In the genomic region with DNA sequence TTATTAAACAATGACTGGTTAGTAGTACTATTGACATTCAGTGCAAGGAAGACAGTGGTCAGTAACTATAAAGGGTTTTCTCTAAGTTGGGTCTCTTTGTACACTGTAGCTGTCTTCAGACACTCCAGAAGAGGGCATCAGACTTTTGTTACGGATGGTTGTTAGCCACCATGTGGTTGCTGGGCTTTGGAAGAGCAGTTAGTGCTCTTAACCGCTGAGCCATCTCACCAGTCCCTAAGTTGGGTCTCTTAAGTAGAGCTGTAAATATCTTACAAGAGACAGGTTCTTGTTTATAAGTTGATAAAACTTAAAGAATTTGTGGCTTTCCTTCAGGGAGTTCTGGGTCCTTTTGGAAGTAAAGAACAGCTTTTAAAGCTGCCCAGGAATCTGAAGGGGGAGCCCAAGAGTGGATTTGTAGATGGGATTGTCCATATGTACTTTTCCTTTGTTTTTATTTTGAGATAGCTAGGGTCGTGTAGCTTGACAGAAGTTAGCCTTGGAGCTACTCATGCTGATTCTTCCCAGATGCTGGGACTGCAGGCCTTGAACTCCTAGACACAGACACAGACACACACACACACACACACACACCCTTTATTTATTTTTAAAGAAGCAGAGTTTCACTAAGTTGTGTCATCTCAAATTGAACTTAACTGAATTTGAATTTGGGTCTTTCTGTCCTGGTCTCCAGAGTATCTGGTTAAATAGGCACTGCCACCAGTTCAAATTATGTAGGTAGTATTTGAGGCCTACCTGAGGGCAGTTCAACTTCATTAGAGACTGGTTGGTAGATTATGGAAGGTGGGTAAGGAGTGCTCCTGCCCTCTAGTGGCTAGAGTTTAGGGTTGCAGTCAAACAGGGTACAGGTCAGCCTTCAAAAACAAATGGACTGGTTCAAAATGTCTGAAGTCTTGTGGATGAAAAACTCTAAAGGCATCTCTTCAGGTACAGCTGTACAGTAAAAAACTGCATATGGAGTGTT, we compare ENCODE assay signal across 8 mouse cellular contexts. TPM values are rescaled to one million over a fixed set of nuclear protein-coding genes. Genes with fewer than 3 reads are reported as not detected.
DNase-seq lines count a peak whose midpoint lies in the region; ATAC-seq and TF ChIP-seq lines count a peak whose summit lies in the region.

No protein-coding gene starts in this region.

- peaks cover 6% of the 10 kb centered on the region for H3K36me3 ChIP-seq in midbrain, embryonic 14.5 days (ENCODE audit: control insufficient read depth, insufficient read depth, low read length)
- no peaks in the 10 kb centered on the region for H3K36me3 ChIP-seq in midbrain, embryonic 15.5 days (replicated peaks)
- peaks cover 34% of the 10 kb centered on the region for H3K36me3 ChIP-seq in limb, embryonic 14.5 days (ENCODE audit: control insufficient read depth, insufficient read depth, low read length)

- no peak for ATAC-seq in midbrain, embryonic 14.5 days (ENCODE audit: low FRiP score, low TSS enrichment)
- ATAC-seq in midbrain, embryonic 15.5 days (replicated peaks): no peak
- ATAC-seq in limb, embryonic 14.5 days (ENCODE audit: low FRiP score, low read depth): no peak

- no peak overlapping the region for H3K27ac ChIP-seq in midbrain, embryonic 14.5 days (replicated peaks; ENCODE audit: low read depth, low read length)
- H3K27ac ChIP-seq in midbrain, embryonic 15.5 days: no peak overlapping the region
- H3K27ac ChIP-seq in embryonic fibroblast, embryonic 13.5 days (ENCODE audit: insufficient read depth, low read length): no peak overlapping the region
- no peak overlapping the region for H3K27ac ChIP-seq in limb, embryonic 14.5 days (replicated peaks; ENCODE audit: low read depth, low read length)

- no peaks in the 10 kb centered on the region for H3K9me3 ChIP-seq in midbrain, embryonic 14.5 days (ENCODE audit: control insufficient read depth, low read length)
- no peaks in the 10 kb centered on the region for H3K9me3 ChIP-seq in midbrain, embryonic 15.5 days
- H3K9me3 ChIP-seq in limb, embryonic 14.5 days (ENCODE audit: control insufficient read depth, low read length): no peaks in the 10 kb centered on the region

- no peak for TF ChIP-seq POLR2A in embryonic fibroblast, embryonic 13.5 days (IDR thresholded peaks at IDR 0.05; ENCODE audit: low read depth, low read length)
- no peak for TF ChIP-seq POLR2A in limb, embryonic 14.5 days (IDR thresholded peaks at IDR 0.05; ENCODE audit: borderline replicate concordance, extremely low read depth, insufficient read depth, insufficient read length)

- H3K4me1 ChIP-seq in midbrain, embryonic 14.5 days (ENCODE audit: control insufficient read depth, insufficient read depth, low read length): peaks cover 12% of the 10 kb centered on the region; the same call in 1 of the 2 replicates
- H3K4me1 ChIP-seq in midbrain, embryonic 15.5 days: peaks cover 26% of the 10 kb centered on the region
- peaks cover 3% of the 10 kb centered on the region for H3K4me1 ChIP-seq in embryonic fibroblast, embryonic 13.5 days (ENCODE audit: control insufficient read depth, insufficient read depth, low read length)
- peaks cover 16% of the 10 kb centered on the region for H3K4me1 ChIP-seq in limb, embryonic 14.5 days (ENCODE audit: control insufficient read depth, insufficient read depth, low read length)

- no peaks in the 10 kb centered on the region for H3K27me3 ChIP-seq in midbrain, embryonic 14.5 days (ENCODE audit: control insufficient read depth, insufficient read depth, low read length)
- H3K27me3 ChIP-seq in midbrain, embryonic 15.5 days (replicated peaks): no peaks in the 10 kb centered on the region
- no peaks in the 10 kb centered on the region for H3K27me3 ChIP-seq in limb, embryonic 14.5 days (ENCODE audit: control insufficient read depth, insufficient read depth, low read length)

- peak; percentile 66 for DNase-seq in midbrain, embryonic 14.5 days
- peak; percentile 86 for DNase-seq in ZHBTc4 (ENCODE audit: low read depth, low spot score)
- peak; percentile 48 for DNase-seq in limb, embryonic 14.5 days (ENCODE audit: low spot score)
- DNase-seq in retina, embryonic 14.5 days (ENCODE audit: low spot score): peak; percentile 83
- no peak for DNase-seq in left cerebral cortex, postnatal 25 days (ENCODE audit: low spot score in 2 of 2)
- no peak for DNase-seq in layer of hippocampus, postnatal 10 days (ENCODE audit: low spot score in 2 of 2)

- peak; percentile 19; the same call in 1 of the 2 replicates for TF ChIP-seq CTCF in embryonic fibroblast, embryonic 13.5 days (IDR thresholded peaks at IDR 0.05; ENCODE audit: borderline replicate concordance, insufficient read depth, low read length)

- no peak overlapping the region for H3K4me3 ChIP-seq in midbrain, embryonic 14.5 days (replicated peaks; ENCODE audit: low read depth, low read length)
- no peak overlapping the region for H3K4me3 ChIP-seq in midbrain, embryonic 15.5 days
- H3K4me3 ChIP-seq in embryonic fibroblast, embryonic 13.5 days (ENCODE audit: insufficient read depth, low read length): no peak overlapping the region
- H3K4me3 ChIP-seq in limb, embryonic 14.5 days (replicated peaks; ENCODE audit: low read length): no peak overlapping the region

- H3K9ac ChIP-seq in midbrain, embryonic 14.5 days (replicated peaks; ENCODE audit: low read length): no peak overlapping the region
- H3K9ac ChIP-seq in midbrain, embryonic 15.5 days: no peak overlapping the region
- H3K9ac ChIP-seq in limb, embryonic 14.5 days (ENCODE audit: low read depth, low read length, severe bottlenecking): no peak overlapping the region

- intact Hi-C loops in left cerebral cortex, postnatal 25 days (cut with DNase I): no loop called here

- no peak overlapping the region for H3K4me2 ChIP-seq in midbrain, embryonic 14.5 days (ENCODE audit: low read length)
- no peak overlapping the region for H3K4me2 ChIP-seq in midbrain, embryonic 15.5 days
- H3K4me2 ChIP-seq in limb, embryonic 14.5 days (replicated peaks; ENCODE audit: low read depth, low read length, severe bottlenecking): no peak overlapping the region

- 68% methylated on average over 3 of the region's 3 CpGs for WGBS in midbrain, embryonic 14.5 days
- WGBS in midbrain, embryonic 15.5 days: 67% methylated on average over 3 of the region's 3 CpGs
- WGBS in limb, embryonic 14.5 days: 55% methylated on average over 3 of the region's 3 CpGs

RNA-seq across cellular contexts. Expression of a gene that starts 16.5 kb away (rescaled TPM):
- 1.4 and 1.7 TPM in 2 replicates for polyA plus RNA-seq in midbrain, embryonic 14.5 days (2014; fragmentation: Nextera tagmentation; extraction: Ambion mirVana)
- 2.8 and 4.7 TPM in 2 replicates for polyA plus RNA-seq in midbrain, embryonic 15.5 days (2015; fragmentation: Nextera tagmentation; extraction: Ambion mirVana)
- not detected in 2 replicates for polyA plus RNA-seq in embryonic fibroblast, embryonic 13.5 days (2011; ENCODE audit: insufficient read length, low read depth, missing spikeins)
- not detected in 2 replicates for polyA plus RNA-seq in limb, embryonic 14.5 days (2012; rRNA removed)
- polyA plus RNA-seq in limb, embryonic 14.5 days (2014; fragmentation: Nextera tagmentation; extraction: Ambion mirVana): 1.4 and 2.5 TPM in 2 replicates
- total RNA-seq in left cerebral cortex, postnatal 25 days (2021): not detected
- total RNA-seq in layer of hippocampus, postnatal 10 days (2021): not detected

RNA-seq across cellular contexts. Expression of a gene that starts 20.8 kb away (rescaled TPM):
- polyA plus RNA-seq in midbrain, embryonic 14.5 days (2014; fragmentation: Nextera tagmentation; extraction: Ambion mirVana): 215 and 312 TPM in 2 replicates
- polyA plus RNA-seq in midbrain, embryonic 15.5 days (2015; fragmentation: Nextera tagmentation; extraction: Ambion mirVana): 258 and 279 TPM in 2 replicates
- 479 and 482 TPM in 2 replicates for polyA plus RNA-seq in embryonic fibroblast, embryonic 13.5 days (2011; ENCODE audit: insufficient read length, low read depth, missing spikeins)
- polyA plus RNA-seq in limb, embryonic 14.5 days (2012; rRNA removed): 385 and 486 TPM in 2 replicates
- 609 and 633 TPM in 2 replicates for polyA plus RNA-seq in limb, embryonic 14.5 days (2014; fragmentation: Nextera tagmentation; extraction: Ambion mirVana)
- 100 to 1,000 TPM; 121 to 132 TPM for total RNA-seq in left cerebral cortex, postnatal 25 days (2021)
- total RNA-seq in layer of hippocampus, postnatal 10 days (2021): 100 to 1,000 TPM; 157 to 164 TPM

RNA-seq across cellular contexts. Expression of a gene that starts 59.0 kb away (rescaled TPM):
- polyA plus RNA-seq in midbrain, embryonic 14.5 days (2014; fragmentation: Nextera tagmentation; extraction: Ambion mirVana): 10.1 and 13.2 TPM in 2 replicates
- 14.4 and 16.5 TPM in 2 replicates for polyA plus RNA-seq in midbrain, embryonic 15.5 days (2015; fragmentation: Nextera tagmentation; extraction: Ambion mirVana)
- 4.9 and 5.5 TPM in 2 replicates for polyA plus RNA-seq in embryonic fibroblast, embryonic 13.5 days (2011; ENCODE audit: insufficient read length, low read depth, missing spikeins)
- polyA plus RNA-seq in limb, embryonic 14.5 days (2012; rRNA removed): 7.4 and 8.6 TPM in 2 replicates
- 9.7 and 11.8 TPM in 2 replicates for polyA plus RNA-seq in limb, embryonic 14.5 days (2014; fragmentation: Nextera tagmentation; extraction: Ambion mirVana)
- 10 to 100 TPM; 43.0 to 45.6 TPM for total RNA-seq in left cerebral cortex, postnatal 25 days (2021)
- total RNA-seq in layer of hippocampus, postnatal 10 days (2021): 10 to 100 TPM; 26.4 to 29.1 TPM

Comparison
In these comparisons a context has a peak if more than half of its experiments do, and no peak if none do; other contexts are left out.
1. DNase-seq: peak in midbrain, embryonic 14.5 days (single experiment), ZHBTc4 (single experiment), limb, embryonic 14.5 days (single experiment) and retina, embryonic 14.5 days (single experiment); none in left cerebral cortex, postnatal 25 days (0 of 2) and layer of hippocampus, postnatal 10 days (0 of 2).